8 mouse cellular contexts compared by ENCODE assay signal in the genomic region with DNA sequence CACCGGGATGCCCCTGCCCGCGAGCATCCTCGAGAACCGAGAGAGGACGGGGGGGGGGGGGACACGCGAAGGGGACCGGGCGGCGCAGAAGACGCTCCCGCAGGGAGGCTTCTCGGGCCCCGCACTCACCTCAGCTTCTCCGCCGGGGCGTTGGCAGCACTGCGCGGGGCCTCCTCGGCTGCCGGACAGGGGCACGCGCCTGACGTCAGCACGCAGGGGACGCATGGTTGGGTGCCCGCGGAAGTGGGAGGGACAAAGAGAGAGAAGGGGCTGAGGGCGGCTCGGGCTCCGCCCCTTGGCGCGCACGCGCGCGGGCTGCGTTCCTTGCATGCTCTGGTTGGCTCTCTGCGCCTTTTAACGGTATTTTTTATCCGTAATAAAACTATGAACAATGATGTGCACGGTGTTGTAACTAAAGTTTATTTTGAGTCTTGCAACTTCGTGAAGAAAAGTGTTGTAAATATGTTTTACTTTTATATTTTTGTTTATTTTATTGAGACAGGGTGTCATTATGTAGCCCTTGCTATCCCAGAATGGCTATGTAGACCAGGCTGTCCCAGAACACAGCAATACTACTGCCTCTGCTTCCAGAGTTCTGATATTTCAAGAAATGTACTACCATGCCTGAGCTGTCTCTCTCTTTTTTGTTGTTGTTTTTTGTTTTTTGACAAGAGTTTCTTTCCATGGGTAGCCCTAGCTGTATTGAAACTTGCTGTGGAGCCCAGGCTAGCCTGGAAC. TPM values are rescaled to one million over a fixed set of nuclear protein-coding genes. Genes with fewer than 3 reads are reported as not detected.
DNase-seq lines count a peak whose midpoint lies in the region; ATAC-seq and TF ChIP-seq lines count a peak whose summit lies in the region.

Cdc42 (minus strand) TSS at position 204 of the 738 bp plus-strand sequence.

- TF ChIP-seq CTCF in gastrocnemius, adult 2 months (IDR thresholded peaks at IDR 0.05) = no peak
- no peak for TF ChIP-seq CTCF in hindbrain, postnatal 0 days (IDR thresholded peaks at IDR 0.05; ENCODE audit: low read depth)
- TF ChIP-seq CTCF in left cerebral cortex, adult 2 months (IDR thresholded peaks at IDR 0.05) = no peak

- H3K27me3 ChIP-seq in hindbrain, postnatal 0 days (ENCODE audit: insufficient read depth, low read length) = no peaks in the 10 kb centered on the region

- H3K36me3 ChIP-seq in hindbrain, postnatal 0 days (ENCODE audit: insufficient read depth, low read length) = no peaks in the 10 kb centered on the region

- peak within 1 kb of the TSS; percentile 76 for H3K4me2 ChIP-seq in hindbrain, postnatal 0 days (ENCODE audit: low read depth, low read length)

- H3K4me1 ChIP-seq in hindbrain, postnatal 0 days (ENCODE audit: insufficient read depth, low read length) = peaks cover 14% of the 10 kb centered on the region; the same call in 1 of the 2 replicates

- peak; percentile 99 for DNase-seq in ZHBTc4 (ENCODE audit: low read depth, low spot score)
- peak; percentile 100 for DNase-seq in gastrocnemius, adult 2 months
- DNase-seq in hindbrain, postnatal 0 days (ENCODE audit: low spot score) = peak; percentile 97
- DNase-seq in left cerebral cortex, adult 2 months (ENCODE audit: extremely low spot score in 1 of 2, low spot score in 2 of 2) = peak; percentile 98
- DNase-seq in right cerebral cortex, adult 2 months (ENCODE audit: low spot score in 2 of 2) = peak; percentile 97 to 98
- DNase-seq in urinary bladder, postnatal 14 days (ENCODE audit: low spot score) = peak; percentile 99

- under 1% methylated on average over 36 of the region's 44 CpGs for WGBS in hindbrain, postnatal 0 days

- H3K9ac ChIP-seq in hindbrain, postnatal 0 days (replicated peaks; ENCODE audit: low read length) = peak within 1 kb of the TSS; percentile 100

- H3K27ac ChIP-seq in gastrocnemius, adult 2 months = peak within 1 kb of the TSS; percentile 99
- peak within 1 kb of the TSS; percentile 98 for H3K27ac ChIP-seq in hindbrain, postnatal 0 days
- H3K27ac ChIP-seq in left cerebral cortex, adult 2 months = peak within 1 kb of the TSS; percentile 94

- H3K4me3 ChIP-seq in gastrocnemius, adult 2 months = peak within 1 kb of the TSS; percentile 92
- H3K4me3 ChIP-seq in hindbrain, postnatal 0 days (ENCODE audit: low read length) = peak within 1 kb of the TSS; percentile 99
- peak within 1 kb of the TSS; percentile 94 for H3K4me3 ChIP-seq in left cerebral cortex, adult 2 months

- intact Hi-C loops in gastrocnemius, adult 2 months (cut with DNase I) = no loop called here
- intact Hi-C loops in left cerebral cortex, adult 2 months (cut with DNase I) = loop anchor here (5.0 kb wide), 1 partner anchor 235 kb away; the partner anchor contains the start of gene Usp48

- peak; percentile 95 for ATAC-seq in common myeloid progenitor, adult 5-6 weeks (replicated peaks; ENCODE audit: low read depth, poor library complexity, severe bottlenecking)
- peak; percentile 98 for ATAC-seq in hindbrain, postnatal 0 days
- ATAC-seq in megakaryocyte, adult 5-6 weeks (ENCODE audit: poor library complexity, severe bottlenecking) = peak; percentile 94

- H3K9me3 ChIP-seq in hindbrain, postnatal 0 days (ENCODE audit: low read length) = no peaks in the 10 kb centered on the region

RNA-seq across cellular contexts. Expression of gene Cdc42, which starts in this region (rescaled TPM):
- total RNA-seq in common myeloid progenitor, adult 5-6 weeks (2017) = 481 and 507 TPM in 2 replicates
- total RNA-seq in gastrocnemius, adult 2 months (2021) = 100 to 1,000 TPM; 169 to 187 TPM
- 394 and 490 TPM in 2 replicates for total RNA-seq in hindbrain, postnatal 0 days (2014; rRNA removed)
- polyA plus RNA-seq in hindbrain, postnatal 0 days (2015; fragmentation: Nextera tagmentation; extraction: Ambion mirVana) = 1,008 and 1,049 TPM in 2 replicates
- 100 to 1,000 TPM; 294 to 318 TPM for total RNA-seq in left cerebral cortex, adult 2 months (2021)
- total RNA-seq in megakaryocyte, adult 5-6 weeks (2015) = 1,134 and 1,141 TPM in 2 replicates
- 1,082 and 1,090 TPM in 2 replicates for total RNA-seq in megakaryocyte, adult 5-6 weeks (2017)

Comparison
In these comparisons a context has a peak if more than half of its experiments do, and no peak if none do; other contexts are left out.
1. Peak in every context shown above with its lines: DNase-seq, ATAC-seq, H3K4me3 ChIP-seq and H3K27ac ChIP-seq.